Mouse (Mus musculus) ES-Bruce4 (cell line): ENCODE results near the gene Plscr3.

ENCODE experiments used
- CTCF ChIP-seq: IDR thresholded peaks from one replicate; pipeline ENCODE4 v1.8.1; 2011; ENCODE audit warnings: low read depth, low read length
- EP300 ChIP-seq: IDR thresholded peaks from 2 replicates; pipeline ENCODE4 v1.6.1; 2011; ENCODE audit warnings: low read depth, low read length; ENCODE audit not compliant: insufficient read depth
- POLR2A ChIP-seq: IDR thresholded peaks from one replicate; pipeline ENCODE4 v1.8.1; 2011; ENCODE audit warnings: low read length; ENCODE audit not compliant: insufficient read depth

DNA sequence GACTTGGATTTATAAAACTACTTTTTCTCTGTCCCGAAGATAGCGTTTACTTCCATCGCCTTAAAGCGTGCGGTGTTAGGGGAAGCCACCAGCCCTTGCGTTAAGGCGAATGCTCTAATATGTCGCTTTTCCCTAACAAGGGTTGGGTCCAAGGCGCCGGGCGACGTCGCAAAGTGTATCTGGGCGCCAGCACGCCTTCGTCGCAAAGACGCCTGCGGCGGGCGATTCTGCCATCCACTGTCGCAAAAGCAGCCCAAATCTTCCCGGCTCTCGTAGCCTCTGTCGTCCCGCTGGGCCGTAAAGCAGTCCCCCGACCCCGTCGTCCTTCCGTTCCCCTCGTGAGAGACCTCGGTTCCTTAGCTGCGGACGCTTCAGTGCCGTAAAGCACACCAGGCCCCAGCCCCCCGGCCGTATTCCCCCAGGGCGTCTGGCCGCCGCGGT lies 55.2 kb downstream of the Plscr3 start:
- no peak for TF ChIP-seq EP300
- no peak for TF ChIP-seq POLR2A
- TF ChIP-seq CTCF: no peak
